Mouse (Mus musculus): ENCODE data around the gene Efcab3.
"Not testable (repeated sequence)": the region's sequence is repeated elsewhere in the genome, so short reads cannot be mapped to it uniquely, and the experiment has no call there.

DNA sequence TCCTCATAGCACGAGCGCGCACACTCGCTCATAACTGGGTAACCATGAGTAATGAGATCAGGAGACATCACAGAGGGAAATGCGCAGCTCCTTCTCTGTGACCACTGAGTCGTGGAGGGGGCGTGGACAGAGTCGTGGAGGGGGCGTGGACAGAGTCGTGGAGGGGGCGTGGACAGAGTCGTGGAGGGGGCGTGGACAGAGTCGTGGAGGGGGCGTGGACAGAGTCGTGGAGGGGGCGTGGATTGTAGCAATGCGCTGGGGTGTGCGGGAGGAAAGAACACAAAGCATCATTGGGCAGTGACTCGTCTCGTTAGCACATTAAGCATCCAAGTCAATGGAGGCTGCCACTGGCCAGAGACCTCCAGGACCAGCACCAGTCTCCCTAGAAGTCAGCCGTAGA, 49.1 kb downstream of the Efcab3 start:
- TF ChIP-seq CTCF (IDR thresholded peaks at IDR 0.05; ENCODE audit: borderline replicate concordance, insufficient read depth, low read depth, low read length); POLR2A (IDR thresholded peaks at IDR 0.05; ENCODE audit: borderline replicate concordance, insufficient read depth, low read length): not testable (repeated sequence)

All from cerebellum, adult 2 months (tissue).